Mouse (Mus musculus) midbrain, embryonic 15.5 days (tissue): Measurements from ENCODE around the gene Shank2. TPM values are rescaled to one million over a fixed set of nuclear protein-coding genes. Genes with fewer than 3 reads are reported as not detected.

Experiments used
- ATAC-seq: fragments of 200-750 bp; cut with Nextera tagmentation; replicated peaks from 2 replicates; pipeline ENCODE4 v1.8.0; 2017; ENCODE audit warnings: moderate TSS enrichment
- H3K27ac ChIP-seq: fragments of 300-500 bp; sonication (generic); 2 replicates; pipeline ENCODE4 v1.5.1; 2015; ENCODE audit warnings: mild to moderate bottlenecking, inconsistent platforms
- H3K27me3 ChIP-seq: fragments of 300-500 bp; sonication (generic); replicated peaks from 2 replicates; pipeline ENCODE4 v1.6.1; 2015; ENCODE audit warnings: inconsistent platforms
- H3K36me3 ChIP-seq: fragments of 300-500 bp; sonication (generic); replicated peaks from 2 replicates; pipeline ENCODE4 v1.6.1; 2015; ENCODE audit warnings: inconsistent platforms
- H3K4me1 ChIP-seq: fragments of 300-500 bp; sonication (generic); 2 replicates; pipeline ENCODE4 v1.6.1; 2015; ENCODE audit warnings: inconsistent platforms
- H3K4me2 ChIP-seq: fragments of 300-500 bp; sonication (generic); 2 replicates; pipeline ENCODE4 v1.6.1; 2015; ENCODE audit warnings: inconsistent platforms, mild to moderate bottlenecking, moderate library complexity
- H3K4me3 ChIP-seq: fragments of 300-500 bp; sonication (generic); 2 replicates; pipeline ENCODE4 v1.5.1; 2015; ENCODE audit warnings: mild to moderate bottlenecking, inconsistent platforms
- H3K9ac ChIP-seq: fragments of 300-500 bp; sonication (generic); 2 replicates; pipeline ENCODE4 v1.6.1; 2015; ENCODE audit warnings: mild to moderate bottlenecking, inconsistent platforms
- H3K9me3 ChIP-seq: fragments of 300-500 bp; sonication (generic); 2 replicates; pipeline ENCODE4 v1.6.1; 2016; ENCODE audit warnings: inconsistent platforms
- WGBS: fragments of 180-500 bp; shearing (Covaris S2); methylation state at CpG from one replicate; pipeline ENCODE4 v1.1.7; 2015; ENCODE audit warnings: mixed read lengths; 5-methylcytosine and 5-hydroxymethylcytosine counted together
- polyA plus RNA-seq: library from polyadenylated mRNA; unstranded; fragments of >200 nt; fragmentation: Nextera tagmentation; extraction: Ambion mirVana; gene quantifications from 2 replicates; pipeline ENCODE4 v1.2.1, GENCODE M21; 2015

Shank2 gene
- polyA plus RNA-seq, 1 experiment from 2014 or later, result 10.5 TPM

DNA sequence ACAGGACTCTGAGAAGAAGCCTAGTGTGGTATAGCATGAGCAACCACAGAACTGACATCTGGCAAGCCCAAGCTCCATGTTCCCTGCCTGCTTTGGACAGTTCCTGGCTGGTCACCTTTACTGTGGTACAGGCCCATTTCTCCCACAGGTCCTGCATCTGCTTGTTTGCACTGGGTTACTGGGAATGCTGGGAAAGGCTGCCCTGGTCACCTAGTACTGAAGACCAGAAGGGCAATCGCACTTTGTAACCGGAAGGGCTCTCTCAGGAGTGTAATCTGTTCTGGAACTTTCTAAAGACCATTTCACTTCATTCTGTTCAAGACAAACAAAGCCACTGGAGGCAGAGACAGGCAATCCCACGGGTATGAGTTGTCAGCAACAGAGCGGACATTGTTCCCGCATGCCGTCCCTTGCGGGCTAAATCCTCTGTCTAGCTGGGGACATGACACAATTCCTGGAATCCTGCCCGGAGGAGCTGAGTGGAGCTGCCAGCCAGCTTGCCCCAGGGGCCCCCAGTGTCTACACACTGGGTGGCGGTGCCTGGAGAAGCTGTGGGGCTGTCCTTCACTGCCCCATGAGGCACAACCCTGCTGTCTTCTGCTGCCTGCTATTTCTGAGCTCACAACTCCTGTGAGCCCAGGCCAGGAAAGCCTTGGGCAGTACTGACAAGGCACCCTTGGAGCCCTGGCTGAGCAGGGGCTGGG, 36.4 kb downstream of the Shank2 start:
- no peaks in the 10 kb centered on the region for H3K27me3 ChIP-seq
- peak; percentile 85 for ATAC-seq
- peaks cover 7% of the 10 kb centered on the region; the same call in 1 of the 2 replicates for H3K4me1 ChIP-seq

GRCm38 (mm10) chr7:144038741-144039140, 37.0 kb downstream of the Shank2 start:
- Histone ChIP-seq H3K9me3 (no peaks in the 10 kb centered on the region), H3K4me1 (peaks cover 7% of the 10 kb centered on the region; the same call in 1 of the 2 replicates), H3K4me2 (no peak overlapping the region), H3K27ac (peak overlapping the region; percentile 60), H3K36me3 (no peaks in the 10 kb centered on the region), H3K27me3 (no peaks in the 10 kb centered on the region), H3K9ac (no peak overlapping the region), H3K4me3 (no peak overlapping the region)
- WGBS, result 63% methylated on average over 8 of the region's 8 CpGs
- no peak for ATAC-seq

More for the DNA sequence above, 36.4 kb downstream of the Shank2 start:
- no peaks in the 10 kb centered on the region for H3K9me3 ChIP-seq
- no peak overlapping the region for H3K9ac ChIP-seq
- no peaks in the 10 kb centered on the region for H3K36me3 ChIP-seq
- no peak overlapping the region for H3K4me3 ChIP-seq
- WGBS, result 18% methylated on average over 9 of the region's 9 CpGs
- H3K4me2 ChIP-seq, result no peak overlapping the region
- H3K27ac ChIP-seq, result peak overlapping the region; percentile 60

GRCm38 (mm10) chr7:144040328-144040727, 38.6 kb downstream of the Shank2 start:
- H3K27ac ChIP-seq, result no peak overlapping the region
- no peaks in the 10 kb centered on the region for H3K9me3 ChIP-seq
- no peak overlapping the region for H3K4me2 ChIP-seq
- no peak for ATAC-seq
- no peaks in the 10 kb centered on the region for H3K36me3 ChIP-seq
- 66% methylated on average over 3 of the region's 3 CpGs for WGBS
- H3K9ac ChIP-seq, result no peak overlapping the region
- no peak overlapping the region for H3K4me3 ChIP-seq
- no peaks in the 10 kb centered on the region for H3K27me3 ChIP-seq
- H3K4me1 ChIP-seq, result peaks cover 7% of the 10 kb centered on the region; the same call in 1 of the 2 replicates

- WGBS, result 4% methylated on average over 12 of the region's 12 CpGs
- no peak overlapping the region for H3K27ac ChIP-seq
These were observed 50.3 kb downstream of the Shank2 start for GRCm38 (mm10) chr7:144052076-144052475.

GRCm38 (mm10) chr7:144055188-144055587, 53.5 kb downstream of the Shank2 start:
- no peak for ATAC-seq
- H3K4me1 ChIP-seq, result no peaks in the 10 kb centered on the region
- H3K9ac ChIP-seq, result no peak overlapping the region
- 71% methylated on average over 6 of the region's 6 CpGs for WGBS
- no peaks in the 10 kb centered on the region for H3K27me3 ChIP-seq
- H3K4me3 ChIP-seq, result no peak overlapping the region
- H3K9me3 ChIP-seq, result no peaks in the 10 kb centered on the region
- H3K4me2 ChIP-seq, result no peak overlapping the region
- no peak overlapping the region for H3K27ac ChIP-seq
- H3K36me3 ChIP-seq, result no peaks in the 10 kb centered on the region

More at GRCm38 (mm10) chr7:144052076-144052475, 50.3 kb downstream of the Shank2 start:
- no peak overlapping the region for H3K9ac ChIP-seq
- H3K4me1 ChIP-seq, result no peaks in the 10 kb centered on the region
- H3K27me3 ChIP-seq, result no peaks in the 10 kb centered on the region
- no peak for ATAC-seq
- H3K4me3 ChIP-seq, result no peak overlapping the region
- no peak overlapping the region for H3K4me2 ChIP-seq
- H3K36me3 ChIP-seq, result no peaks in the 10 kb centered on the region
- no peaks in the 10 kb centered on the region for H3K9me3 ChIP-seq

GRCm38 (mm10) chr7:144055702-144056531, 54.2 kb downstream of the Shank2 start:
- 76% methylated on average over 7 of the region's 7 CpGs for WGBS
- Histone ChIP-seq H3K9ac (no peak overlapping the region), H3K9me3 (no peaks in the 10 kb centered on the region), H3K4me3 (no peak overlapping the region), H3K4me1 (no peaks in the 10 kb centered on the region), H3K27me3 (no peaks in the 10 kb centered on the region), H3K27ac (no peak overlapping the region), H3K36me3 (no peaks in the 10 kb centered on the region), H3K4me2 (no peak overlapping the region)
- ATAC-seq, result no peak

DNA sequence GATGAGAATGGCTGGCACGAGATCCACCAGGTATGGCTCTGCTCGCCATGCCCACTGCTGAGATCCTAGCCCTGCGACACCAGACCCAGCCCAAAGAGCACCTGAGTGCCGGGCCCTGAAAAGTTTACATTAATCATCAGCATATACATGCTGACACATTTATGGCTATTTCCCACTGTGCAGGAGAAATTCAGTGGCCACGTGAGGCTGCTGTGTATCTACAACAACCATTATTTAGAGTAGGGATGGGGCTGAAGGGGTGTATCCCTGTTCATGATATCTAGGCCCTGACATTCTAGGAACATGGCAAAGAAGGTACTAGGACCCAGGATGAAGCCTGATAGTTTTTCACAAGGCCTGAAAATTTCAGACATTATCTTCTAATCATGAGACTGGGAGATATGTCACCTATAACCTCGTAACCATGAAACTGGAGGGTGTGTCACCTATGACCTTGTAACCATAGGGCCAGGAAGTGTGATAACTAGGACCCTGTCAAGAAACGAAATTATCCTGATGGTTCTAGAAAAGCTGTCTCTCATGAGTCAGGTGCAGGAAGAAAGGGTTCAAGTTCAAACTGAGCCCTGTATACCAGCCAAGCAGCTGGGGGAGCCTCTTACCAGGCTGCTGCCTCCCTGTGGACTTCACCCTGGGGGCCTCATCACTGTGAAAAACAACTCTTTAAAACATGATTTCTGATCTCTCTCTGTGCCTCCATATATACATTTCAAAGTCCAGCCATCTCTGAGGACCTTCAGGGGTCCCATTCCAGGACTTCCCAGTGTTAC, 68.6 kb downstream of the Shank2 start:
- no peaks in the 10 kb centered on the region for H3K27me3 ChIP-seq
- H3K4me3 ChIP-seq, result no peak overlapping the region
- WGBS, result 85% methylated on average over 7 of the region's 7 CpGs
- H3K9me3 ChIP-seq, result no peaks in the 10 kb centered on the region
- no peak overlapping the region for H3K9ac ChIP-seq
- no peak overlapping the region for H3K4me2 ChIP-seq
- ATAC-seq, result no peak
- H3K27ac ChIP-seq, result no peak overlapping the region
- no peaks in the 10 kb centered on the region for H3K4me1 ChIP-seq
- no peaks in the 10 kb centered on the region for H3K36me3 ChIP-seq

DNA sequence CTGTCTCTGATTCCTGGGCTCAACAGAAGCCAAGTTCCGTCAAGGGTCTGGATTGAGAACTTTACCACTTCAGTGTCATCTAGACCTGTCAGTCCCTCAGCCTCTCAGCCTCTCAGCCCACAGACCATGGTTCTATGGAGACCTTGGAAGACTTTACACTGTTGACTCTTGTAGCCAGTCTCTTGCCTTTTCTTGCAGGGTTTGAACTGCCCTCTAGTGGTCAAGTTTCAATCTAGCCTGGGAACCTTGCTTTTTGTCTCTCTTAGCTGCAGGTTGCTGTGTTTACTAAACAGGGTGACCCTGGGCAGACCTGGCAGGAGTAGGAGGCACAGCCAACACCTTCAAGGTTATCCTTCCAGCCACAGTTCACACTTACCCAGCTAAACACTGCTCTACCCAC, 70.5 kb downstream of the Shank2 start:
- Histone ChIP-seq H3K9ac (no peak overlapping the region), H3K27me3 (no peaks in the 10 kb centered on the region), H3K27ac (no peak overlapping the region), H3K9me3 (no peaks in the 10 kb centered on the region), H3K4me2 (no peak overlapping the region), H3K36me3 (no peaks in the 10 kb centered on the region), H3K4me1 (no peaks in the 10 kb centered on the region), H3K4me3 (no peak overlapping the region)
- WGBS, result 54% methylated on average over 1 of the region's 1 CpGs
- no peak for ATAC-seq

DNA sequence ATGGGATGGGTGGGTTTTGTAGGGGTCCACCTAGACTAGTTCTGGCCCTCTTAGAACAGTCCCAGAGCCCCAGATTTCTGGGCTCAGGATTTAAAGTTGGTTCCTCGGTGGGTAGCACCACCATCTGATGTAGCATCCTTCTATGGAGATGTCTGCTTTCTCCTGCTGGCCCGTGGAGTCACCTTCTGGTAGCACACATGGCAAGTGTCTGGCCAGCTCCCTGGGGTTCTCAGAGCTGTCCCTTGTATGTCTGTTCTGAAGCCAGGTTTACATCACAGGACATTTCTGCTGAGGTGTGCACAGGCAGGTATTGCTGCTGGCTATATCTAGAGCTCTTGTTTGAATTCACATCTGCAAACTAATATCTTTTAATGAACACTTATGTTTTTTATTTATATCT, 71.1 kb downstream of the Shank2 start:
- no peak for ATAC-seq
- WGBS, result 89% methylated on average over 2 of the region's 2 CpGs

DNA sequence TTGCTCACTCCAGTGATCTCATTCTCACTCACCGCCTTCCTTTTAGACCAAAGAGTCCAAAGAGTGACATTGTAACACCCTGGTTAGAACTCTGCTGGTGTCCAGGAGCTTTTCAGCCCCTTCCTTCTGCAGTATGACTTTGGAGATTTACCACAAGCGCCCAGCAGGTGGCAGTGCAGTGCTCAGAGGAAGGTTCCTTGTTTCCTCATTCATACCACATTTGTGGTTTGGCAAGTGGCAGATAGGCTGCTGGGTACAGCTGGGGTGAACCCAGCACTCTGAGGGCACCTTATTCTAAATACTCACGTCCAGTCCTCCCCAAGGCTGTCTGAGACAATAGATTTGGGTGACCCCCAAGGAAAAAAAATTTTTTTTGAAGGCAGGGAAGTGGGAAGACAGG, 73.0 kb downstream of the Shank2 start:
- H3K36me3 ChIP-seq, result no peaks in the 10 kb centered on the region
- no peak for ATAC-seq
- 27% methylated on average over 3 of the region's 3 CpGs for WGBS

More for the DNA sequence above, 71.1 kb downstream of the Shank2 start:
- Histone ChIP-seq H3K36me3 (no peaks in the 10 kb centered on the region), H3K4me2 (no peak overlapping the region), H3K27ac (no peak overlapping the region), H3K27me3 (no peaks in the 10 kb centered on the region), H3K4me3 (no peak overlapping the region), H3K9me3 (no peaks in the 10 kb centered on the region), H3K9ac (no peak overlapping the region), H3K4me1 (no peaks in the 10 kb centered on the region)

GRCm38 (mm10) chr7:144078661-144079060, 76.9 kb downstream of the Shank2 start:
- no peaks in the 10 kb centered on the region for H3K4me1 ChIP-seq
- no peak overlapping the region for H3K4me3 ChIP-seq
- 85% methylated on average over 1 of the region's 1 CpGs for WGBS
- H3K9me3 ChIP-seq, result no peaks in the 10 kb centered on the region
- H3K27ac ChIP-seq, result no peak overlapping the region
- no peak for ATAC-seq
- no peak overlapping the region for H3K4me2 ChIP-seq
- no peaks in the 10 kb centered on the region for H3K36me3 ChIP-seq
- H3K9ac ChIP-seq, result no peak overlapping the region
- H3K27me3 ChIP-seq, result no peaks in the 10 kb centered on the region

More for the DNA sequence above, 73.0 kb downstream of the Shank2 start:
- Histone ChIP-seq H3K27ac (no peak overlapping the region), H3K9ac (no peak overlapping the region), H3K4me2 (no peak overlapping the region), H3K4me1 (no peaks in the 10 kb centered on the region), H3K4me3 (no peak overlapping the region), H3K27me3 (no peaks in the 10 kb centered on the region), H3K9me3 (no peaks in the 10 kb centered on the region)

DNA sequence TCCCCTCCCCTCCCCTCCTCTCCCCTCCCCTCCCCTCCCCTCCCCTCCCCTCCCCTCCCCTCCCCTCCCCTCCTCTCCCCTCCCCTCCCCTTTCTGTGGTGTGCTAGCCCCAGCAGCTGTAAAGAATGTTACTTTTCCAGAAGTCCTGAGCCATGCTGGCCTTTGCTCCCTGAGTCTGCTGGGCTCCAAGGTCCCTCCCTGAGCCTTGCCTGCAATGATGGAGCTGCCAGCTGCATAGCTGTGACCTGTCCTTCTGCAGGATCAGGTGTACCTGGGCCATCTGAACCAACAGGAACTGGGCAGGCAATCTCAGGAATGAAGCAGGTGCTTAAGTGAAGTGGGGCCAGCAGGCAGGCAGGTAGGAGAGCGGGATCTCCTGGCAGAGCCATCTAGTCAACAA, 78.1 kb downstream of the Shank2 start:
- 96% methylated on average over 1 of the region's 1 CpGs for WGBS
- Histone ChIP-seq H3K27ac (no peak overlapping the region), H3K27me3 (no peaks in the 10 kb centered on the region), H3K4me1 (no peaks in the 10 kb centered on the region), H3K4me2 (no peak overlapping the region), H3K9ac (no peak overlapping the region), H3K36me3 (no peaks in the 10 kb centered on the region), H3K9me3 (no peaks in the 10 kb centered on the region), H3K4me3 (no peak overlapping the region)
- no peak for ATAC-seq
